Mouse (Mus musculus) small intestine, adult 2 months (tissue): Measurements from ENCODE around the gene Pon3. TPM values are rescaled to one million over a fixed set of nuclear protein-coding genes. Genes with fewer than 3 reads are reported as not detected.
A peak's percentile ranks its signal among the peaks of the same experiment; 100 is the strongest.

ENCODE experiments used
- H3K27ac ChIP-seq: fragments of 200-500 bp; 2 replicates; pipeline ENCODE4 v1.5.1; 2012; ENCODE audit warnings: low read depth, low read length, control low read depth, inconsistent platforms; ENCODE audit not compliant: insufficient read depth
- H3K27me3 ChIP-seq: fragments of 200-500 bp; 2 replicates; pipeline ENCODE4 v1.6.1; 2012; ENCODE audit warnings: mild to moderate bottlenecking, moderate library complexity, low read length, inconsistent platforms; ENCODE audit not compliant: control insufficient read depth, insufficient read depth
- H3K36me3 ChIP-seq: fragments of 200-500 bp; 2 replicates; pipeline ENCODE4 v1.6.1; 2012; ENCODE audit warnings: mild to moderate bottlenecking, low read length, control low read depth, inconsistent platforms; ENCODE audit not compliant: control insufficient read depth, insufficient read depth
- H3K4me1 ChIP-seq: fragments of 200-500 bp; 2 replicates; pipeline ENCODE4 v1.6.1; 2012; ENCODE audit warnings: low read length, inconsistent platforms, mixed read lengths; ENCODE audit not compliant: control insufficient read depth, insufficient read depth, insufficient read length
- H3K4me3 ChIP-seq: fragments of 200-500 bp; 2 replicates; pipeline ENCODE4 v1.5.1; 2012; ENCODE audit warnings: low read depth, mild to moderate bottlenecking, control low read depth, inconsistent platforms, low read length, moderate library complexity
- CTCF ChIP-seq: fragments of 200-500 bp; IDR thresholded peaks from 2 replicates; pipeline ENCODE4 v1.5.1; 2012; ENCODE audit warnings: low read depth, mild to moderate bottlenecking, control low read depth, inconsistent platforms, low read length, moderate library complexity, mixed read lengths; ENCODE audit not compliant: insufficient replicate concordance, insufficient read length; ENCODE audit errors: extremely low read depth
- POLR2A ChIP-seq: fragments of 200-500 bp; IDR thresholded peaks from 2 replicates; pipeline ENCODE4 v1.6.1; 2012; ENCODE audit warnings: low read depth, mild to moderate bottlenecking, control low read depth, inconsistent platforms, low read length, moderate library complexity
- WGBS: fragments of 180-500 bp; shearing (Covaris S2); methylation state at CpG from one replicate; pipeline ENCODE4 v1.1.7; 2018; 5-methylcytosine and 5-hydroxymethylcytosine counted together
- polyA plus RNA-seq: library from polyadenylated mRNA; depleted of rRNA; stranded (reverse); fragments of >200 nt; gene quantifications from 2 replicates; pipeline ENCODE4 v1.2.3, GENCODE M21; 2012; rRNA removed

The Pon3 gene
- 3.8 and 7.1 TPM in 2 replicates for polyA plus RNA-seq

- H3K4me3 ChIP-seq: peak within 1 kb of the TSS; percentile 75
- H3K36me3 ChIP-seq: no peaks in the 10 kb centered on the region
- 0 out of 2 replicates have a peak within 1 kb of the TSS, but pooled peaks have one; percentile 7 for H3K27ac ChIP-seq
- 2% methylated on average over 16 of the region's 16 CpGs for WGBS
- TF ChIP-seq POLR2A (peak; percentile 82; the same call in 1 of the 2 replicates), CTCF (0 out of 2 replicates have a peak, but pooled peaks have one; percentile 12)
- H3K4me1 ChIP-seq: peaks cover 4% of the 10 kb centered on the region; the same call in 1 of the 2 replicates
- H3K27me3 ChIP-seq: no peaks in the 10 kb centered on the region
Measured at GRCm38 (mm10) chr6:5255722-5256451, at the start of gene Pon3. Pon3 (minus strand) TSS chr6:5256286.

GRCm38 (mm10) chr6:5304956-5305355, 48.9 kb upstream of the Pon3 start:
- WGBS: 36% methylated on average over 8 of the region's 8 CpGs
- Histone ChIP-seq H3K27ac (no peak overlapping the region), H3K4me3 (no peak overlapping the region), H3K27me3 (no peaks in the 10 kb centered on the region), H3K36me3 (no peaks in the 10 kb centered on the region), H3K4me1 (peaks cover 6% of the 10 kb centered on the region; the same call in 1 of the 2 replicates)
- TF ChIP-seq CTCF: no peak

- H3K27me3 ChIP-seq: no peaks in the 10 kb centered on the region
- H3K36me3 ChIP-seq: no peaks in the 10 kb centered on the region
- WGBS: 81% methylated on average over 8 of the region's 8 CpGs
- TF ChIP-seq CTCF (no peak), POLR2A (no peak)
- H3K4me3 ChIP-seq: no peak overlapping the region
- H3K27ac ChIP-seq: no peak overlapping the region
- H3K4me1 ChIP-seq: peaks cover 8% of the 10 kb centered on the region; the same call in 1 of the 2 replicates
Measured at GRCm38 (mm10) chr6:5300629-5301028, 44.5 kb upstream of the Pon3 start.

DNA sequence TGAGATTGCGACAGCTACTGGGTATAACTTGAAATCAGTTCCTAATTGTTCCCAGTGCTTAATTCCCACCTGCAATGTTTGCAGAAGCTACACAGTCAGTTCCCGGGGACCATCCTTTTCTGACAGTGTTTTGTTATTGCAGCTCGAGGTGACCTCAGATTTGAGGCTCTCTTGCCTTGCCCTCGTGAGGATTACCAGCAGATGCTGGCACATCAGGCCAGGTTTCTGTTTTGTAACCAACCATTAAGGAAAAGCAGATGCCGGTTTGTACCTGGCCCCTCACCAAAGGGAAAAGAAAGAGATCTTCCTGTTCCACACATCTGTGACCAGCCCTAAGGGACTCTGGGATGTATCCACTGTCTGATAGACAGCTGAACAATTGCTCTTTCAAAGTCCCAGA, 43.5 kb upstream of the Pon3 start:
- no peak for TF ChIP-seq CTCF
- TF ChIP-seq POLR2A: no peak
- peaks cover 9% of the 10 kb centered on the region; the same call in 1 of the 2 replicates for H3K4me1 ChIP-seq
- H3K4me3 ChIP-seq: no peak overlapping the region
- WGBS: 66% methylated on average over 5 of the region's 5 CpGs
- H3K27ac ChIP-seq: no peak overlapping the region
- no peaks in the 10 kb centered on the region for H3K36me3 ChIP-seq
- H3K27me3 ChIP-seq: no peaks in the 10 kb centered on the region

GRCm38 (mm10) chr6:5298092-5298554, 42.0 kb upstream of the Pon3 start, which contains the start of gene Pon2:
Pon2 (minus strand) TSS chr6:5298455.
- under 1% methylated on average over 47 of the region's 47 CpGs for WGBS
- Histone ChIP-seq H3K4me1 (peaks cover 9% of the 10 kb centered on the region; the same call in 1 of the 2 replicates), H3K27ac (peak within 1 kb of the TSS; percentile 94), H3K36me3 (peaks cover 2% of the 10 kb centered on the region; the same call in 1 of the 2 replicates), H3K4me3 (peak within 1 kb of the TSS; percentile 97), H3K27me3 (no peaks in the 10 kb centered on the region)
- TF ChIP-seq POLR2A (peak; percentile 93), CTCF (0 out of 2 replicates have a peak, but pooled peaks have one; percentile 17)

DNA sequence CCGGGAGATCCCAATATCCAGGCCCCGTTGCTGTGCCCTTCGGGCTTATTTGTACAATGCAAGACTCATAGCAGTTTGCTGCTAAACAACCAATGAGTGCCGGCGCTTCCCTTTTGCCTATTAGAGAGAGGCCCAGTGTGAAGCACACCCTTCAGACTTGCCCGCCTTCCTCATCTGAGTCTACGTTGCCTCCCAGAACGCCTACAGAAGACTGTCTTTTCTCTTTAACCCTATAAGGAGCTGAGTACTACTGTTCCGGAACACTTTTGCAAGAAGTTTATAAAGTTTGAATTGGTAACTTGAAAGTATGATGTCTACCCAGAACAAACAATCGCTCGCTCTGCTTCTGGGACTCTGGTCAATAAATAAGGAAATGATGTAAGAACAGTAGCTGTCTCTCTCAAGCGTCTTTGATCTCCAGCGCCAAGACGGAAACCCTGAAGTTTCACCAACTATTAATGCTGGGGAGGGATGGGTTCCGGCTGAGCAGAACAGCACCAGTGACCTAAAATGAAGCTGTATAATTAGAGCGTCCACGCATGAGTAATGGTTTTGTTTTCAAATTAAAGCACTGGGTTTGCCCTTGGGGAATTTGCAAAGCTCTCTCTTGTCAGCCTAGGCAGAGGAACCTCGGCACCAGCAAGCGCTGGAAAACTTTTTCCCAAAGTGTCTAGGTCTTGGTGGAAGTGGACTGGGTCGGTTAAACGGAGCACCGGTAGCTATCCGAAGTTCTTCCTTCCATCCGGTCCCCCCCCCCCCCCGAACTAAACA, 41.4 kb upstream of the Pon3 start:
- peaks cover 2% of the 10 kb centered on the region; the same call in 1 of the 2 replicates for H3K36me3 ChIP-seq
- no peaks in the 10 kb centered on the region for H3K27me3 ChIP-seq
- no peak for TF ChIP-seq CTCF
- no peak; the same call in 1 of the 2 replicates for TF ChIP-seq POLR2A
- H3K27ac ChIP-seq: peak overlapping the region; percentile 94
- peaks cover 9% of the 10 kb centered on the region; the same call in 1 of the 2 replicates for H3K4me1 ChIP-seq
- under 1% methylated on average over 25 of the region's 25 CpGs for WGBS
- H3K4me3 ChIP-seq: peak overlapping the region; percentile 97

- Histone ChIP-seq H3K27ac (peak overlapping the region; percentile 71), H3K4me1 (peaks cover 9% of the 10 kb centered on the region; the same call in 1 of the 2 replicates), H3K36me3 (peaks cover 5% of the 10 kb centered on the region), H3K4me3 (peak overlapping the region; percentile 17; the same call in 1 of the 2 replicates), H3K27me3 (no peaks in the 10 kb centered on the region)
- WGBS: 32% methylated on average over 7 of the region's 7 CpGs
- TF ChIP-seq CTCF (no peak), POLR2A (no peak)
Measured at GRCm38 (mm10) chr6:5296067-5296466, 40.0 kb upstream of the Pon3 start.
